Mouse (Mus musculus) brain, adult 2 months (tissue): Measurements from ENCODE around the gene Cry1.
A peak's percentile ranks its signal among the peaks of the same experiment; 100 is the strongest.

ENCODE experiments used
- DNase-seq: peaks from one replicate; pipeline ENCODE4 v3.0.0; 2011; ENCODE audit warnings: low read depth, low spot score

The Cry1 gene

GRCm38 (mm10) chr10:85161745-85162351, 23.0 kb downstream of the Cry1 start:
- DNase-seq = peak; percentile 95

DNA sequence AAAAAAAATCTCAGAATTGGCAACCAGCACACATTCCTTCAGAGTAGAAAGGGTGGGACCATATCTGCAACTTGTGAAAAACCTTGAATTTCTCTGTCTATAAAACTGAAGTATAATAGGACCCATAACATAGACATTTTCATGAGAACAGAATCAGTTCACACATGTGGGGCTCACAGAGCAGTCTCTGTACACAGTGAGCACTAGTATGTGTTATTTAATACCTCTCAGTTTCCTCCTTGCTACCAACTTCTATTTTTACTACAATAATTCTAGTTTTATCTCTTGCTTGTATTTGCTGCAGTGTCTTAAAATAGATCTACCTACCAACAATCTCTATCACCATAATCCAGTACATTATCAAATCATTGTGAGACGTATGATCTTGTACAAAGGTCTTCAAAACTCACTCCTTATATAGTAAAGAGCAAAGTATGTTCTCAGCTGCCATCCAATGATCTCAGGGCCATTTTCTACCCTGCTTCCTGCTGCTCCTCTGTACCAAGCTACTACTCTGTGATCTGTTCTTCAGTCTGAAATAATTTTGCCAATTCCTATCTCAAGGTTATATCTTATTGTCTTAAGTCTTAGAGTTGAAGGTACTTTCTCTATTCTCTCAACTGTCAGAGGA, 24.8 kb downstream of the Cry1 start:
- DNase-seq = no peak

- DNase-seq = no peak
Measured at GRCm38 (mm10) chr10:85157451-85157850, 27.4 kb downstream of the Cry1 start.

DNA sequence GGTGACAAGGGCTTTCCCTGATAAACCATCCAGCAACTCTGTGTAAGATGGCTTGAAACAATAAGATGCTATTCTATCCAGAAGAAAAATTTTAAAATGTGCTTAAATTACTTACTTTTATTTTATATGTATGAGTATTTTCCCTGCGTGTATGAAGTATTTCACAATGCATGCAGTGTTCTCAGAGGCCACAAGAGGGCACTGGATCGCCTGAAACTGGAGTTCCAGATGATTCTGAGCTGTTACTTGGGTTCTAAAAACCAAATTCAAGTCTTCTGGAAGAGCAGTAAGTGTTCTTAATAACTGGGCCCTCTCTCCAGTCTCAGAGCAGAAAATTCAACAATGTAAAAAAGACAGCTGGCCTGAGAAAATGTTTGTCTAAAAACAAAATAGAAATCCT, 30.7 kb downstream of the Cry1 start:
- DNase-seq = peak; percentile 85

- DNase-seq = no peak
Measured at GRCm38 (mm10) chr10:85149226-85149625, 35.6 kb downstream of the Cry1 start.

GRCm38 (mm10) chr10:85146282-85146681, 38.6 kb downstream of the Cry1 start:
- DNase-seq = peak; percentile 60

- DNase-seq = no peak
Measured at GRCm38 (mm10) chr10:85141465-85141864, 43.4 kb downstream of the Cry1 start.

GRCm38 (mm10) chr10:85136573-85136972, 48.3 kb downstream of the Cry1 start:
- no peak for DNase-seq

DNA sequence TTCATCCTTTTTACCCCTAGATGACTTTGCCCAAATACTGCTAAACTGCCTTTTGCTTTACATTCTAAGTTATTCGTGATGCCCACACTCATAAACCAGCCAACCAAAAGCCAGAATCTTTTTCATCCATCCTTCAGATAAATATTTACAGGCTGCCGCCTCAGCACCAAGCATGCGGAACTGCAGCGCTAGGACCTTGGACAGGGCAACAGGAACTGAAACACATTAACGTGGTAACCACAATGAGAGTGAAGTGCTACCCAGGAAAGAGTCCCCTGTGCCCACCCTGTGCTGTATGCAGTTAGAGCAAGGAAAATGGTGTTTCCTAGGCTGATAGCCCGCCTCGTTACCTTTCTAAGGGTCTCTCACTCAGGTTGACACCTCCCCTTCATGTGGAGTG, 56.4 kb downstream of the Cry1 start:
- DNase-seq = no peak

- DNase-seq = peak; percentile 100
Measured at GRCm38 (mm10) chr10:85127395-85128287, 57.2 kb downstream of the Cry1 start, which contains the start of gene Mterf2. Gene Mterf2, minus strand, starts transcription at chr10:85128027.

GRCm38 (mm10) chr10:85125184-85125583, 59.7 kb downstream of the Cry1 start:
- DNase-seq = no peak

DNA sequence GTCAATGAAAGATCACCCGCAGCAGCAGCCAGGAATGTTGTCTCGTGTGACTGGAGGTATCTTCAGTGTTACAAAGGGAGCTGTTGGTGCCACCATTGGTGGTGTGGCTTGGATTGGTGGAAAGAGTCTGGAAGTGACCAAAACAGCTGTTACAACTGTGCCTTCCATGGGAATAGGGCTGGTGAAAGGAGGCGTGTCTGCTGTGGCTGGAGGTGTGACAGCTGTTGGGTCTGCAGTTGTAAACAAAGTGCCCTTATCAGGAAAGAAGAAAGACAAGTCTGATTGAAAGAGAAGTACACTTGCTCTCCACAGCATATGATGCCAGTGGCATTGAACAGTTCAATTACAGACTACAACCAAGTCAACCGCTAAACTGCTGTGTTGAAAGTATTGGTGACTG, 70.5 kb downstream of the Cry1 start:
- DNase-seq = no peak

GRCm38 (mm10) chr10:85103085-85103885, 81.6 kb downstream of the Cry1 start:
- peak; percentile 62 for DNase-seq

DNA sequence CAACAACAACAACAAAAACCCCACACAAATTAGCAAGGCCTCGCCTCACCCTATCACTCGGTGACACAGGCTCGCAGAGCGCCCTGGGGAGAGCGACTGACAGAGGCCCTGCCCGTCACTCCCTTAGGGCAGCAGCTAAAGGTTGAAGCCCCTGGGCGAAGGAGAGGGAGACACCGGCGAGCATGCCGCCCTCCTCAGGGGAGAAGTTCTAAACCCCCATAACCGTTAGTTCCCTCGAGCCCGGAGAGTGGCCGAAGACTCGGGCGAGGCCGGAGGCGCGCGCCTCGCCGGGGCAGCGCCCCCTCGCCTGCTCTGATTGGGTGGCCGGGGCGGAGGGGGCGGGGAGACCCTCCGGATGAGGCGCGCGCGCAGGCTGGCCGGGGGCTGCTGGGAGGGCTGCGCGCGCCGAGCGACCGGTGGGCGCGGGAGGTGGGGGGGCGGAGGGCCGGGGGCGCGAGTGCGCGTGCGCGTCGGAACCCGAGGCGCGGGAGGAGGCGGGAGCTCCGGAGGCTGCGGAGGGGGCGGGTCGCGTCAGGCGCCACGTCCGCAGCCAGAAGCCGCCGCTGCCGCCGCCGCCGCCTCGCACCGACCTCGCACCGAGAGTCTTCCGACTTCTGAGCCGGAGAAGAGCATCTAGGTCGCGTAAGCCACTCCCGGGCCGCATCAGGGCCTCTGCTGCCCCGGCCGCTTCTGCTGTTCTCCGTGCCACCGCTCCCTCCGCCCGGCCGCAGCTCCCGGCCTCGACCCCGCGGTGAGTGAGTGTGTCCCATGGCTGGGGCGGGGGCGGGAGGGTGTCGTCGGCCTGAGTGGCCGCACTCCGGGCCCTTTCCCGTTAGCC, 82.4 kb downstream of the Cry1 start, which contains the start of the genes Fhl4 and Tmem263:
Fhl4 (minus strand) TSS at position 249 of the 838 bp plus-strand sequence.
Tmem263 (plus strand) TSS at position 381 of the 838 bp plus-strand sequence.
- DNase-seq = peak; percentile 89

DNA sequence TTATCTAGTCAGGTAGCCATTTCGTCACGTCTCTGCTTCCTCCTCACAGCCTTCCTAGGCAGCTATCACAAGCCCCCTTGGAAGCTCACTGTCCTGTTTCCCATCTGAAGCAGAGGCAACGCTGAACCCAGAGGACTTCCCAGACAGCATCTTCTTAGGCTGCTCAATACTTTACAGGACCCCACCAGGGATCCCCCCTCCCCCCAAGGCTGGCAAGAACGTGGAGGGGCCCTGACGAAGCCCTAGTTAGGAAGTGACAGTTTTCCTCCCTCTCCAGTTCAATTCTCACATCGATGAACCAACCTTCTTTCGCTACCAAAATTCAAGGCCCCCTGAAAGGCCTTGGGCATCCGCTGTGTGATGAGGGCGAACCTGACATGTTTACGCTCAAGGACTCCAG, 83.0 kb downstream of the Cry1 start:
- peak; percentile 18 for DNase-seq
